Mouse (Mus musculus) splenic B cell, adult 2 months (primary cell): ENCODE results near the gene Ppm1n.

ENCODE experiments used
- DNase-seq: peaks from one replicate; pipeline ENCODE4 v3.0.0-alpha.2; 2011; ENCODE audit warnings: low read depth, low spot score
- H3K27me3 ChIP-seq: 2 replicates; pipeline ENCODE4 v1.6.1; 2012; ENCODE audit warnings: mild to moderate bottlenecking, low read length, moderate library complexity, mixed read lengths; ENCODE audit not compliant: control insufficient read depth, poor library complexity, insufficient read depth, severe bottlenecking
- H3K36me3 ChIP-seq: 2 replicates; pipeline ENCODE4 v1.6.1; 2012; ENCODE audit warnings: mild to moderate bottlenecking, low read length, moderate library complexity, mixed read lengths; ENCODE audit not compliant: control insufficient read depth, poor library complexity, insufficient read depth, severe bottlenecking

Ppm1n gene

GRCm38 (mm10) chr7:19279052-19279451 is 812 bp downstream of the Ppm1n start:
- DNase-seq: no peak
- H3K27me3 ChIP-seq: no peaks in the 10 kb centered on the region
- H3K36me3 ChIP-seq: no peaks in the 10 kb centered on the region

GRCm38 (mm10) chr7:19276253-19276652 is 3.6 kb downstream of the Ppm1n start:
- peak; percentile 58 for DNase-seq
- Histone ChIP-seq H3K27me3 (no peaks in the 10 kb centered on the region), H3K36me3 (no peaks in the 10 kb centered on the region)

- H3K27me3 ChIP-seq: no peaks in the 10 kb centered on the region
- peak; percentile 92 for DNase-seq
- H3K36me3 ChIP-seq: no peaks in the 10 kb centered on the region
Measured at GRCm38 (mm10) chr7:19272173-19272764, 7.6 kb downstream of the Ppm1n start.

- Histone ChIP-seq H3K36me3 (0 out of 2 replicates have a peak, but pooled peaks cover 3% of the 10 kb centered on the region), H3K27me3 (no peaks in the 10 kb centered on the region)
- DNase-seq: peak; percentile 89
Measured at GRCm38 (mm10) chr7:19271238-19272172, 8.4 kb downstream of the Ppm1n start, which contains the start of gene Vasp. Gene Vasp (minus strand): TSS chr7:19271817.

GRCm38 (mm10) chr7:19270509-19271237 is 9.2 kb downstream of the Ppm1n start:
- no peaks in the 10 kb centered on the region for H3K27me3 ChIP-seq
- peak; percentile 42 for DNase-seq

GRCm38 (mm10) chr7:19269721-19270441 is 10.0 kb downstream of the Ppm1n start:
- DNase-seq: peak; percentile 64
- H3K36me3 ChIP-seq: peaks cover 3% of the 10 kb centered on the region; the same call in 1 of the 2 replicates
- no peaks in the 10 kb centered on the region for H3K27me3 ChIP-seq

More at GRCm38 (mm10) chr7:19270509-19271237, 9.2 kb downstream of the Ppm1n start:
- H3K36me3 ChIP-seq: 0 out of 2 replicates have a peak, but pooled peaks cover 3% of the 10 kb centered on the region

GRCm38 (mm10) chr7:19268993-19269681 is 10.7 kb downstream of the Ppm1n start:
- no peaks in the 10 kb centered on the region for H3K27me3 ChIP-seq
- peak; percentile 67 for DNase-seq
- peaks cover 8% of the 10 kb centered on the region; the same call in 1 of the 2 replicates for H3K36me3 ChIP-seq

- no peak for DNase-seq
- Histone ChIP-seq H3K36me3 (peaks cover 11% of the 10 kb centered on the region), H3K27me3 (no peaks in the 10 kb centered on the region)
Measured at GRCm38 (mm10) chr7:19267051-19267450, 12.8 kb downstream of the Ppm1n start.

GRCm38 (mm10) chr7:19265928-19266822 is 13.7 kb downstream of the Ppm1n start:
- DNase-seq: peak; percentile 90
- H3K27me3 ChIP-seq: no peaks in the 10 kb centered on the region
- peaks cover 13% of the 10 kb centered on the region for H3K36me3 ChIP-seq

- Histone ChIP-seq H3K36me3 (peaks cover 20% of the 10 kb centered on the region), H3K27me3 (no peaks in the 10 kb centered on the region)
- no peak for DNase-seq
Measured at GRCm38 (mm10) chr7:19265147-19265546, 14.7 kb downstream of the Ppm1n start.

GRCm38 (mm10) chr7:19258336-19258735 is 21.5 kb downstream of the Ppm1n start:
- H3K36me3 ChIP-seq: peaks cover 25% of the 10 kb centered on the region
- no peaks in the 10 kb centered on the region for H3K27me3 ChIP-seq
- DNase-seq: no peak

- Histone ChIP-seq H3K27me3 (no peaks in the 10 kb centered on the region), H3K36me3 (peaks cover 22% of the 10 kb centered on the region)
- DNase-seq: peak; percentile 19
Measured at GRCm38 (mm10) chr7:19257390-19258022, 22.4 kb downstream of the Ppm1n start.
